Mouse (Mus musculus) thymus, adult 2 months (tissue): ENCODE measurements around the gene Asxl1. TPM values are rescaled to one million over a fixed set of nuclear protein-coding genes. Genes with fewer than 3 reads are reported as not detected.

ENCODE experiments used
- DNase-seq: peaks from one replicate; pipeline ENCODE4 v3.0.0; 2021
- H3K27ac ChIP-seq: fragments of 200-500 bp; 2 replicates; pipeline ENCODE4 v1.5.1; 2012; ENCODE audit warnings: low read length, control low read depth; ENCODE audit not compliant: control insufficient read depth, insufficient read depth
- H3K27me3 ChIP-seq: fragments of 200-500 bp; 2 replicates; pipeline ENCODE4 v1.6.1; 2012; ENCODE audit warnings: mild to moderate bottlenecking, low read length, moderate library complexity, mixed read lengths; ENCODE audit not compliant: control insufficient read depth, insufficient read depth
- H3K36me3 ChIP-seq: fragments of 200-500 bp; 2 replicates; pipeline ENCODE4 v1.6.1; 2012; ENCODE audit warnings: mild to moderate bottlenecking, low read length, moderate library complexity; ENCODE audit not compliant: control insufficient read depth, insufficient read depth
- H3K4me1 ChIP-seq: fragments of 200-500 bp; replicated peaks from 2 replicates; pipeline ENCODE4 v1.6.1; 2012; ENCODE audit warnings: low read length; ENCODE audit not compliant: control insufficient read depth, insufficient read depth
- H3K4me3 ChIP-seq: fragments of 200-500 bp; 2 replicates; pipeline ENCODE4 v1.5.1; 2012; ENCODE audit warnings: mild to moderate bottlenecking, low read length, control low read depth, moderate library complexity; ENCODE audit not compliant: control insufficient read depth, insufficient read depth
- CTCF ChIP-seq: fragments of 200-500 bp; IDR thresholded peaks from 2 replicates; pipeline ENCODE4 v1.5.1; 2012; ENCODE audit warnings: mild to moderate bottlenecking, control low read depth, low read length, moderate library complexity, borderline replicate concordance; ENCODE audit not compliant: control insufficient read depth, poor library complexity, insufficient read depth; ENCODE audit errors: extremely low read depth
- POLR2A ChIP-seq: fragments of 200-500 bp; IDR thresholded peaks from 2 replicates; pipeline ENCODE4 v1.6.1; 2012; ENCODE audit warnings: mild to moderate bottlenecking, low read length, control low read depth, moderate library complexity; ENCODE audit not compliant: control insufficient read depth, poor library complexity, insufficient read depth; ENCODE audit errors: extremely low read depth
- WGBS: fragments of 180-500 bp; shearing (Covaris S2); methylation state at CpG from one replicate; pipeline ENCODE4 v1.1.7; 2018; 5-methylcytosine and 5-hydroxymethylcytosine counted together
- polyA plus RNA-seq: library from polyadenylated mRNA; depleted of rRNA; stranded (reverse); fragments of >200 nt; gene quantifications from 2 replicates; pipeline ENCODE4 v1.2.3, GENCODE M21; 2012; rRNA removed

The Asxl1 gene
- polyA plus RNA-seq, 1 experiment, result 30.1 TPM

GRCm38 (mm10) chr2:153448519-153448918, 102.9 kb downstream of the Asxl1 start:
- Histone ChIP-seq H3K4me1 (peaks cover 16% of the 10 kb centered on the region), H3K4me3 (no peak overlapping the region), H3K27ac (no peak overlapping the region), H3K27me3 (no peaks in the 10 kb centered on the region; the same call in 1 of the 2 replicates), H3K36me3 (no peaks in the 10 kb centered on the region)
- no peak for TF ChIP-seq CTCF
- no peak for TF ChIP-seq POLR2A
- no peak for DNase-seq
- 95% methylated on average over 6 of the region's 6 CpGs for WGBS

Other genes with a start within 250 kb of the Asxl1 start
- gene Hck, start 237.4 kb upstream of the Asxl1 start, polyA plus RNA-seq, result 14.6 and 22.1 TPM in 2 replicates
- gene Tm9sf4, start 184.5 kb upstream of the Asxl1 start, polyA plus RNA-seq, result 42.5 and 43.9 TPM in 2 replicates
- gene Tspyl3, start 120.4 kb upstream of the Asxl1 start, polyA plus RNA-seq, result 44.6 and 45.4 TPM in 2 replicates
- gene Plagl2, start 104.4 kb upstream of the Asxl1 start, polyA plus RNA-seq, result 29.3 and 34.4 TPM in 2 replicates
- 30.2 and 30.8 TPM in 2 replicates for gene Pofut1, start 104.3 kb upstream of the Asxl1 start, polyA plus RNA-seq
- 13.0 and 15.7 TPM in 2 replicates for gene Kif3b, start 54.4 kb upstream of the Asxl1 start, polyA plus RNA-seq
- not detected in 2 replicates for gene 4930404H24Rik, start 147.0 kb downstream of the Asxl1 start, polyA plus RNA-seq
- gene Nol4l, start 184.1 kb downstream of the Asxl1 start, polyA plus RNA-seq, result 4.2 and 4.4 TPM in 2 replicates